Mouse (Mus musculus): Measurements from ENCODE around the gene Hus1. TPM values are rescaled to one million over a fixed set of nuclear protein-coding genes. Genes with fewer than 3 reads are reported as not detected.

Hus1 gene
- 12.8 TPM for polyA plus RNA-seq (2015; fragmentation: Illumina TruSeq; extraction: RNeasy Lipid Tissue Mini Kit (QIAGEN cat#74804); ENCODE audit: low read depth, low replicate concordance)

DNA sequence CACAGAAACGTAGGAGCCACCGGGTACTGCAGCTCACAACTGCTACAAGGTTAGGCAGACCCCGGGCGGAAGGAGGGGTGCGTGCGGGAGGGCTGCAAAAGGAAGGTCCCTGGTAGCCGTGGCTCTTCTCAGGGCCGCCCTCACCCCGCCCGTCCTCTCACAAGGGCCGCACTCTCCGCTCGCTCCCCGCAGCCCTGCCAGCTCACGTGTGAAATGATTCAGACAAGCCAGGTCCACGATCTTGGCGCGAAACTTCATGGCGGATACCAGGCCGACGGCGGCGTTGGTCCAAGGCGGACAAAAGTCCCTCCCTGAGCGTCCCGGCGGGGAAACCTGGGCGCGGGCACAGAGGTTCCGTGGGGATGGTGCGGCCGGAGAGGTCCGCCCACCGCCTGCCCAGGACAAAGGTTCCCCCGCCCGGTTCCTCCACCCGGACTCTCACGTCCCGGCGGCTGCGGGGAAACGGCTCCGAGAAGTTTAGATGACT, at the start of gene Hus1:
Hus1 (minus strand) TSS at position 339 of the 487 bp plus-strand sequence.

DNA sequence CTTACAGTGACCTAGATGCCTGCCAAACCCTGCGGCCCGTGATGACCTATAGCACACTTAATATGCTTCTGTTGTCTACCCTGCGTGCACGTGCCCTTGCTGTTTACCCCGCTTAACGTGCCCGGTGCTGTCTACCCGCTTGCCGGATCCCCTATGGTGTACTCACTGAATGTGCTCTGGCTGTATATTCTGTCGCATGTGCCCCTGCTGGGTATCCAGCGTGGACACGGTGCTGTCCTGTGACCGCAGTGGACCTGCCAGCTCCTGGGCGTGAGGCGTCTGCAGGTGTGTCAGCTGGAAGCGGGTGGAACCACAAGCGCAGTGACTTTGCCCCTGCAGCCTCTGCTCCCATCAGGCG, 37.7 kb upstream of the Hus1 start, which contains the start of gene Sun3:
Sun3 (minus strand) TSS at position 289 of the 358 bp plus-strand sequence.

DNA sequence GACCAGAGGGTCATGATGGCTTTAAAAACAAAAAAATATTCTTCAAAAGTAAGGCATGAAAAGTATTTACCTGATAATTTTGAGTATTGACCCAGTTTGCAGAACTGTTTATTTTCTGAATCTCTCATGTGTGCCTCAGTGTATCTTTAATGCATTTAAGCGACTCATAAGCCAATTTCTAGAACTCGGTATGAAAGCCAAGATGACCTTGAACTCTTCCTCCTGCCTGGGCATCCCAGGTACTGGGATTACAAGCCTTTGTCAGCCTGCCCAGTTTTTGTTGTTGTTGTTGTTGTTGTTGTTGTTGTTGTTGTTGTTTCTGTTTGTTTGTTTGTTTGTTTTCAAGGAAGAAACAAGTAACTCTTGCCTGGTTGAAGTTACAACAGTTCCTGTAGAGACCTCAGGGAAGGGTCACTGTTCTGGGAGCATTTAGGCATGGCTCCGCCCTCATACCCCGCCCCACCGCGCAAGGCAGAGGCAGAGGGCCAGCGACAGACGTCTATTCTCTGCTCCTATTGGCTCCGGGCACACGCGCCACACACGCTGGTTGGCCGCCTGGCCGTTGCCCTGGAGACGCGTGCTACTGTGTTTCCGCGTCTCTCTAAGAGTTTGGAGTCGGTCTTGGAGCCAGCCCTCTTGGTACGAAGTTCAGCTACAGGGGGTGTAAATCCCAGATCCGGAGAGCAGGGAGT, 37.2 kb upstream of the Hus1 start, which contains the start of gene Gm11992:
Gm11992 (plus strand) TSS at position 584 of the 692 bp plus-strand sequence.

DNA sequence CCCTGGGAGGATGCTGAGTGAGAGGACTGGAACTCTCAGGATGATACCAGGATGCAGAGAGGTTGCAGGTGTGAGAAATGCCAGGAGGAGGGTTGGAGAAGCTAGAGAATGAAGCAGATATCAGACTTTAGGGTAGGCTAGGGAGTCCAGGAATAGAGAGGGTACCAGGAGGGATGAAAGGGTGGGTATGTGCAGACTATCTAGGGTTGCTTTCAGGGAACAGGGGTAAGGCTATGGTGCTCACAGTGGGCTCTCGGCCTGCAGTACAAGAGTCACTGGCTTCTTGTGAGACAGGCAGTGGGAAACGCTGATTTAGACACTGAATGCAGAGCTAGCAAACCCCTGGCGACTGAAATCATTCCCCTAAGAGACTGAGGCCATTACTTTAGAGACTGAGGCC, 37.8 kb downstream of the Hus1 start, which contains the start of gene Pkd1l1:
Pkd1l1 (minus strand) TSS at position 101 of the 400 bp plus-strand sequence.

Other genes starting within 250 kb of the Hus1 start
- not detected for gene Pkd1l1, start 37.9 kb downstream of the Hus1 start, polyA plus RNA-seq (2015; fragmentation: Illumina TruSeq; extraction: RNeasy Lipid Tissue Mini Kit (QIAGEN cat#74804); ENCODE audit: low read depth, low replicate concordance)
- gene Gm11992, start 37.4 kb upstream of the Hus1 start, polyA plus RNA-seq (2015; fragmentation: Illumina TruSeq; extraction: RNeasy Lipid Tissue Mini Kit (QIAGEN cat#74804); ENCODE audit: low read depth, low replicate concordance), result 2.3 TPM
- gene Sun3, start 37.8 kb upstream of the Hus1 start, polyA plus RNA-seq (2015; fragmentation: Illumina TruSeq; extraction: RNeasy Lipid Tissue Mini Kit (QIAGEN cat#74804); ENCODE audit: low read depth, low replicate concordance), result not detected
- 5.8 TPM for gene Upp1, start 106.9 kb upstream of the Hus1 start, polyA plus RNA-seq (2015; fragmentation: Illumina TruSeq; extraction: RNeasy Lipid Tissue Mini Kit (QIAGEN cat#74804); ENCODE audit: low read depth, low replicate concordance)
- gene Abca13, start 180.8 kb upstream of the Hus1 start, polyA plus RNA-seq (2015; fragmentation: Illumina TruSeq; extraction: RNeasy Lipid Tissue Mini Kit (QIAGEN cat#74804); ENCODE audit: low read depth, low replicate concordance), result 0.03 TPM